Mouse (Mus musculus) lung, adult 2 months (tissue): ENCODE data around the gene Dync1h1.

Experiments
- CTCF ChIP-seq: fragments of 200-500 bp; IDR thresholded peaks from 2 replicates; pipeline ENCODE4 v1.5.1; 2011; ENCODE audit warnings: mild to moderate bottlenecking, low read length, control low read depth; ENCODE audit not compliant: insufficient read depth
- POLR2A ChIP-seq: fragments of 200-500 bp; IDR thresholded peaks from 2 replicates; pipeline ENCODE4 v1.6.1; 2011; ENCODE audit warnings: low read depth, mild to moderate bottlenecking, control low read depth, low read length, borderline replicate concordance; ENCODE audit errors: extremely low read depth

- TF ChIP-seq CTCF (no peak), POLR2A (no peak)
Observed at GRCm38 (mm10) chr12:110572351-110572750, 28.9 kb upstream of the Dync1h1 start.
